Mouse (Mus musculus) liver, embryonic 16.5 days (tissue): ENCODE measurements around the gene Ribc2. TPM values are rescaled to one million over a fixed set of nuclear protein-coding genes. Genes with fewer than 3 reads are reported as not detected.

ENCODE experiments used
- ATAC-seq: fragments of 200-750 bp; cut with Nextera tagmentation; 2 replicates; pipeline ENCODE4 v1.8.0; 2017; ENCODE audit warnings: low read depth, mild to moderate bottlenecking, moderate number of reproducible peaks, moderate library complexity
- H3K27ac ChIP-seq: fragments of 300-500 bp; sonication (generic); 2 replicates; pipeline ENCODE4 v1.5.1; 2014; ENCODE audit warnings: mild to moderate bottlenecking, low read length
- H3K27me3 ChIP-seq: fragments of 300-500 bp; sonication (generic); 2 replicates; pipeline ENCODE4 v1.6.1; 2014; ENCODE audit warnings: low read depth, low read length, mixed read lengths; ENCODE audit not compliant: control insufficient read depth, insufficient read depth
- H3K36me3 ChIP-seq: fragments of 300-500 bp; sonication (generic); 2 replicates; pipeline ENCODE4 v1.6.1; 2014; ENCODE audit warnings: mild to moderate bottlenecking; ENCODE audit not compliant: control insufficient read depth, insufficient read depth
- H3K4me1 ChIP-seq: fragments of 300-500 bp; sonication (generic); 2 replicates; pipeline ENCODE4 v1.6.1; 2014; ENCODE audit warnings: low read depth, low read length, mixed read lengths; ENCODE audit not compliant: control insufficient read depth
- H3K4me2 ChIP-seq: fragments of 300-500 bp; sonication (generic); 2 replicates; pipeline ENCODE4 v1.6.1; 2014; ENCODE audit warnings: low read depth, low read length, mixed read lengths
- H3K4me3 ChIP-seq: fragments of 300-500 bp; sonication (generic); 2 replicates; pipeline ENCODE4 v1.5.1; 2014; ENCODE audit warnings: low read depth, mild to moderate bottlenecking, low read length
- H3K9ac ChIP-seq: fragments of 300-500 bp; sonication (generic); 2 replicates; pipeline ENCODE4 v1.6.1; 2014; ENCODE audit warnings: low read depth, low read length
- H3K9me3 ChIP-seq: fragments of 300-500 bp; sonication (generic); replicated peaks from 2 replicates; pipeline ENCODE4 v1.6.1; 2016; ENCODE audit warnings: low read length; ENCODE audit not compliant: control insufficient read depth
- WGBS: fragments of 180-500 bp; shearing (Covaris S2); extraction: QIAGEN DNeasy Blood & Tissue Kit; methylation state at CpG from one replicate; pipeline ENCODE4 v1.1.7; 2014; ENCODE audit not compliant: insufficient replicate concordance; 5-methylcytosine and 5-hydroxymethylcytosine counted together
- polyA plus RNA-seq: library from polyadenylated mRNA; unstranded; fragments of >200 nt; fragmentation: Nextera tagmentation; extraction: Ambion mirVana; gene quantifications from 2 replicates; pipeline ENCODE4 v1.2.1, GENCODE M21; 2015

The Ribc2 gene
- polyA plus RNA-seq = not detected in 2 replicates

DNA sequence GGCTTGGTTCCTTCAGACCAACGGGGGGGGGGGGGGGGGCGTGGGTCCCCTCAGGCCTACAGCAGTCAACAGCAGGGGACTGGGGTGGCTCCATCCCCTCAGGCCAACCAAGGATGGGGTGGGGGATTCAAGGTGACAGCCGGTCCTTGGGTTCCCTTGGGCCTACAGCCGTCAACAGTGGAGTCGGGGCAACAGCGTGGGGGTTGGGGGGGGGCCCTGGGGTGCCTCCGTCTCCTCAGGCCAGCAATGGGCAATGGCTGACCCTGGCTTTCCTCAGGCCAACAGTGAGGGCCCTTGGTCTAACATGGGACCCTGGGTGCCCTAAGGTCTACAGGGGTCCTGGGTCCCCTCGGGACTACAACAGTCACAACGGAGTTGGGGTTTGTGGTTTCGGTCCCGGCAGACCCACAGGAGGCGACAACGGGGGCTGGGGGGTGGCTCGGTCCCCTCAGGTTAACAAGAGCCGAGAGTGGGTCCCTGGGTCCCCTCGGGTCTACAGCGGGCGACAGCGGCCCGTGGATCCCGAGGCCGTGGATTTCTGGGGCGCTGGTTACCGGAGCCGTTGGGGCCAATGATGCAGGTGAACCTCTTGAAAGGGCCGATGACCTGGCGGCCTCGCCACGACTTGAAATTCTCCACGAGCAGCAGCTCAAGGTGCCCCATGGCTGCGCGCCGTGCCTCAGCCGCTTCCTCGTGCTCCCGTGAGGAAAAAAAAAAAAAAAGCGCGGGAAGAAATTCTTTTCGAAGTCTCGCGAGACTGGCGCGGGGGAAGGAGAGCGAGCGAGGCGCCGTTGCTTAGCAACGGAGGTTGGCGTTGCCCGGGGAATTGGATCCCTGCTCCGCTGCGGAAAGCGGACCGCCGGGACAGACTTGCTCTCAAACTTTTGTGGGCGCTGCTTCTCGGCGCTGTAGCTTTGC, at the start of gene Ribc2, which contains the start of gene Smc1b:
Gene Ribc2 (plus strand): TSS at position 804 of the 918 bp plus-strand sequence.
Gene Smc1b (minus strand): TSS at position 690 of the 918 bp plus-strand sequence.
- Histone ChIP-seq H3K4me1 (no peaks in the 10 kb centered on the region; the same call in 1 of the 2 replicates), H3K27ac (no peak within 1 kb of the TSS), H3K36me3 (no peaks in the 10 kb centered on the region), H3K4me3 (no peak within 1 kb of the TSS), H3K27me3 (no peaks in the 10 kb centered on the region; the same call in 1 of the 2 replicates), H3K9ac (no peak within 1 kb of the TSS), H3K9me3 (no peaks in the 10 kb centered on the region), H3K4me2 (peak within 1 kb of the TSS; percentile 37)
- 30% methylated on average over 55 of the region's 58 CpGs for WGBS
- ATAC-seq = no peak

DNA sequence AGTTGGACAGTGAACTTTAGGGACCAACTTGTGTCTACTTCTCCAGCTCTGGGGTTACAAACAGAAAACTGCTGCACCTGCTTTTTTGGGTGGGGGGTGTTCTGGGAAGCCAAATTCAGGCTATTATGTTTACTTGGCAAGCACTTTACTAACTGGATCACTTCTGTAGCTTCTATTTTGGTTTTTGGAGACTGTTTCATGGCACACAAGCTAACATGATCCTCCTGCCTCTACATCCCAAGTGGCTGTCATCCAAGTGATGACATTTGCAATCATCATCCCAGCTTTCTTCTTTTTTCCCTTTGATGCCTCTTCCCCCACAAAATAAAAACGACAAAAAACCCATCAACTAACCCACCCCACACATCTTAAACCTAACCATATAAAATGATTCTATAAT, 46.2 kb upstream of the Ribc2 start:
- H3K4me2 ChIP-seq = no peak overlapping the region
- H3K4me1 ChIP-seq = no peaks in the 10 kb centered on the region
- no peak overlapping the region for H3K27ac ChIP-seq
- ATAC-seq = no peak
- H3K36me3 ChIP-seq = no peaks in the 10 kb centered on the region
- H3K4me3 ChIP-seq = no peak overlapping the region
- H3K9me3 ChIP-seq = no peaks in the 10 kb centered on the region
- no peak overlapping the region for H3K9ac ChIP-seq
- H3K27me3 ChIP-seq = no peaks in the 10 kb centered on the region
- WGBS = 33% methylated on average over 1 of the region's 1 CpGs

DNA sequence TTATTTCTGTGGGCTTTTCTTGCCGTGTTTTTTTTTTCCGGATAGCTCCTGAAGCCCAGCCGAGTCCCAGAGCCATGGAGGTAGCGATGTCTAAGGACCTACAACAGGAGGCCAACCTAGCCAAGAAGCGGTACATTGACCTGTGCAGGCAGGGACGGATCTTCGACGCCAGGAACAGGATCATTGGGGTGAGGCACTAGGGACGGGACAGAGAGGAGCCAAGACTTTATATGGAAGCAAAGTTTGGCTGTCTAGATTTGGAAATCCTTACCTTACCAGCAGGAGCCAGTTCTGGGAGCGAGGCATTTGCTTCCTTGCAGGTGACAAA, 279 bp downstream of the Ribc2 start:
- Histone ChIP-seq H3K4me2 (peak overlapping the region; percentile 37), H3K4me1 (no peaks in the 10 kb centered on the region; the same call in 1 of the 2 replicates), H3K4me3 (no peak overlapping the region), H3K9me3 (no peaks in the 10 kb centered on the region), H3K27me3 (no peaks in the 10 kb centered on the region; the same call in 1 of the 2 replicates), H3K36me3 (no peaks in the 10 kb centered on the region), H3K9ac (no peak overlapping the region), H3K27ac (no peak overlapping the region)
- WGBS = 36% methylated on average over 10 of the region's 10 CpGs
- no peak for ATAC-seq

DNA sequence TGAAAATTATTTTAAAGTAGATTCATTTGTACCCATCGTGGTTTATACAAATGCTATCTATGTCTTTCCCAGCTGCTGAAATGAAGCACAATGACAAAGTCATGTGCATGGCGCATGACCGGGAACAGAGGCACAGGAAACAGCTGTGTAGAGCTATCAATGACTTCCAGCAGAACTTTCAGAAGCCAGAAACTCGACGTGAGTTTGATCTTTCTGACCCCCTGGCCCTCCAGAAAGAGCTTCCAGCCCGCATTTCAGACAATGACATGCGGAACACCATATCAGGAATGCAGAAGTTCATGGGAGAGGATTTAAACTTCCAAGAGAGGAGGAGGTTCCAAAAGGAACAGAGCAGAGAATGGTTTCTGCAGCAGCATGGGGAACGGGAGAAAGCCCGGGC, 3.3 kb downstream of the Ribc2 start:
- no peak overlapping the region for H3K4me3 ChIP-seq
- H3K4me1 ChIP-seq = no peaks in the 10 kb centered on the region; the same call in 1 of the 2 replicates
- no peaks in the 10 kb centered on the region for H3K9me3 ChIP-seq
- no peak overlapping the region for H3K9ac ChIP-seq
- H3K36me3 ChIP-seq = no peaks in the 10 kb centered on the region
- H3K27ac ChIP-seq = no peak overlapping the region
- H3K27me3 ChIP-seq = no peaks in the 10 kb centered on the region; the same call in 1 of the 2 replicates
- 19% methylated on average over 9 of the region's 9 CpGs for WGBS
- ATAC-seq = no peak
- H3K4me2 ChIP-seq = no peak overlapping the region

DNA sequence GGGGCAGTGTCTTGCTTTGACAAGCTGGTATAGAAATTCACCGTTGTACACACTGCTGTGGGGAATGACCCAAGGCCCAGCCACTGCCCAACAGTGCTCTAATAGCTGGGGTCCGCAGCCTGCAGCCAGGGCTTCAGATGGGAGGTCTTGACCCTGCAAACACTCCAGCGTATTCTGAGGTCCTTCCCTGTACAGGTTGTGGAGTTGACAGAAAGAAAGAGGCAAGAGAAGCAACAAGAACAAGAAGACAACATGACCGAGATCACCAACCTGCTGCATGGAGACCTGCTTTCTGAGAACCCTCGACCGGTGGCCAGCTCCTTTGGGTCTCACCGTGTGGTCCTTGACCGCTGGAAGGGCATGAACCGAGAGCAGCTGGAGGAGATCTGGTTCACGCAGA, 9.4 kb downstream of the Ribc2 start:
- no peak overlapping the region for H3K27ac ChIP-seq
- no peaks in the 10 kb centered on the region for H3K27me3 ChIP-seq
- ATAC-seq = no peak
- no peaks in the 10 kb centered on the region for H3K36me3 ChIP-seq
- H3K4me1 ChIP-seq = no peaks in the 10 kb centered on the region
- WGBS = 69% methylated on average over 10 of the region's 10 CpGs
- no peak overlapping the region for H3K9ac ChIP-seq
- H3K4me3 ChIP-seq = no peak overlapping the region
- H3K4me2 ChIP-seq = no peak overlapping the region
- no peaks in the 10 kb centered on the region for H3K9me3 ChIP-seq

DNA sequence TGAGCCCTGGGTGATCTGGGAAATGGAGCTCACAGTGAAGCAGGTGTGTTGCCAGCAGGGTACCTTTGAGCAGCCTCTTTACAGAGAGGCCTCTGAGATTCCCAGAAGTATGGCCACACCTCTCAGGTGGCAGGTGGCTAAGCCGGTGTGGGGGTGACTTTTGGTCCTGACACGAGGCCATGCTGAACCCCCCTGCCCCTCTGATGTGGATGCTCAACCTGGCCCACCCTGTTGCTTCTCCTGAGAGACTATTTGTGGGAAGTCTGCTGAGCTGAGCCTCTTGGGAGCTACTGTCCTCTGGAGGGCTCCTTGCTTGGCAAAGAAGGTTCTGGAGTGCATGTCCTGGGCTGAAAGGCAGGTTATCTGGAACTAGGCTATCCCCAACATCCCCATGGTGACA, 10.6 kb downstream of the Ribc2 start:
- Histone ChIP-seq H3K9ac (no peak overlapping the region), H3K36me3 (no peaks in the 10 kb centered on the region), H3K4me2 (no peak overlapping the region), H3K4me3 (no peak overlapping the region), H3K9me3 (no peaks in the 10 kb centered on the region), H3K4me1 (no peaks in the 10 kb centered on the region), H3K27ac (no peak overlapping the region), H3K27me3 (no peaks in the 10 kb centered on the region)
- ATAC-seq = no peak
- 46% methylated on average over 2 of the region's 2 CpGs for WGBS

DNA sequence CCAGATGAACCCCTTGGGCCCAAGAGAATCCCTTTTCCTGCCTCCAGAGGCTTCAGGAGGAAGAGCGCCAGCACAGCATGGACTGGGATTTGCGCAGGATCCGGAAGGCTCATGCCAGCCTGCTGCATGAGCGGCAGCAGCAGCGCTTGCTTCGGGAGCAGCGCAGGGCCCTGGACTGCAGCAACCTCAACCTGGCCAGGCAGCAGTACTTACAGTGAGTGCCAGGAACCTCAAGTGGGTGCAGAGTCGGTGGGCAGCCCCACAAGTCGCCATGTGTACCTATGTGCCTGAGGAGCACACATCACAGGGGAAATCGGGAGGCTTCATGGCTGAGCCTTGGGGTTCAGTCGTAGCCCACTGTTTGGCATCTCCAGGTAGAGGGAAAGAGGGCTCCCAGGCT, 11.3 kb downstream of the Ribc2 start:
- Histone ChIP-seq H3K4me3 (no peak overlapping the region), H3K27ac (no peak overlapping the region), H3K36me3 (no peaks in the 10 kb centered on the region), H3K4me2 (no peak overlapping the region), H3K27me3 (no peaks in the 10 kb centered on the region), H3K4me1 (no peaks in the 10 kb centered on the region), H3K9ac (no peak overlapping the region), H3K9me3 (no peaks in the 10 kb centered on the region)
- ATAC-seq = no peak
- 72% methylated on average over 11 of the region's 11 CpGs for WGBS

DNA sequence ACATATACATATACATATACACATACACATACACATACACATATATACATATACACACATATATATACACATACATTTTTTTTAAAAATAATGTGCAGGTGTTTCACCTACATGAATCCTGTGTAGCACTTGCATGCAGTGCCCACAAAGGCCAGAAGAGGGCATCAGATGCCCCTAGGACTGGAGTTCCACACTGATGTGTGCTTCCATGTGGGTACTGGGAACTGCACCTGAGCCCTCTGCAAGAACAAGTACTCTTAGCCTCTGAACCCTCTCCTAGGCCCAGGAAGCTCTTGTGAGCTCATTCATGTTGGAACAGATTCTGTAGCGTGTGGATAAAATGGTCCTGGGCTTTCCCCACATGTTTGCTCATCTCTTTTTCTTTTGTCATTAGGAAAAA, 11.9 kb downstream of the Ribc2 start:
- WGBS = 74% methylated on average over 1 of the region's 1 CpGs
- H3K4me2 ChIP-seq = no peak overlapping the region
- H3K9me3 ChIP-seq = no peaks in the 10 kb centered on the region
- H3K4me1 ChIP-seq = no peaks in the 10 kb centered on the region
- H3K27me3 ChIP-seq = no peaks in the 10 kb centered on the region
- no peaks in the 10 kb centered on the region for H3K36me3 ChIP-seq
- no peak overlapping the region for H3K27ac ChIP-seq
- no peak for ATAC-seq
- no peak overlapping the region for H3K9ac ChIP-seq
- H3K4me3 ChIP-seq = no peak overlapping the region

DNA sequence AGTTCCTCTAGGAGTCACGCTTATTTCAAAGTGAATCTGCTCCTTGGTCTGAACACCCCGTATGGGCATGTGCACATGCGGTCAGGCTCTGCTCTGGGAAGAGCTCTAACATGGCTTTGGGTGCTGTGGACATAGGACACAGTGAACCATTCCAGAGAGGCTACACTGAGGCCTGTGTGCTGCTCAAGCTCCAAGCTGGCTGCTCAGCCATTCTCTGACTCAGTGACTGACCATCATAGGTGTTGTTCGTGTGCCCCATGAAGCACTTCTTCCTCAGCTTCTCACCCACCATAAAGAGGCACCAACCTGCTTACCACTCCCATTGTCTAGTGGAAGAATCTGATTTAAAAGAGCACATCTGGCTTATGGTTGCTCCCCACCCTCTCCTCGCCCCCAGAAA, 12.4 kb downstream of the Ribc2 start:
- Histone ChIP-seq H3K4me1 (no peaks in the 10 kb centered on the region), H3K4me2 (no peak overlapping the region), H3K9ac (no peak overlapping the region), H3K4me3 (no peak overlapping the region), H3K36me3 (no peaks in the 10 kb centered on the region), H3K9me3 (no peaks in the 10 kb centered on the region), H3K27me3 (no peaks in the 10 kb centered on the region), H3K27ac (no peak overlapping the region)
- WGBS = 61% methylated on average over 5 of the region's 5 CpGs
- ATAC-seq = no peak
